Mouse (Mus musculus): ENCODE data around the gene Inhbe.

- TF ChIP-seq CTCF (IDR thresholded peaks at IDR 0.05; ENCODE audit: borderline replicate concordance, insufficient read depth, low read length) (no peak), POLR2A (IDR thresholded peaks at IDR 0.05; ENCODE audit: low read depth, low read length) (no peak)
Measured at GRCm38 (mm10) chr10:127341360-127341690, 12.9 kb downstream of the Inhbe start.

Measured in embryonic fibroblast, embryonic 13.5 days (primary cell).